Mouse (Mus musculus) G1E (cell line): ENCODE measurements at regions not wholly inside any gene's neighbourhood (a gene's known extent, or its start where the extent isn't known, plus 50 kb on each side); places are given as distances from the start of the nearest gene placed in this dataset.

Experiments
- CTCF ChIP-seq: IDR thresholded peaks from 2 replicates; pipeline ENCODE4 v1.5.1; 2012; ENCODE audit warnings: low read depth, low read length, inconsistent platforms, mixed read lengths
- POLR2AphosphoS5 ChIP-seq: IDR thresholded peaks from 2 replicates; pipeline ENCODE4 v1.6.1; 2012; ENCODE audit warnings: low read depth, low read length, inconsistent platforms; ENCODE audit not compliant: insufficient replicate concordance
- TAL1 ChIP-seq: conservative IDR thresholded peaks from 2 replicates; pipeline ENCODE4 v1.6.1; 2012; ENCODE audit warnings: low read depth, low read length, inconsistent platforms, mixed read lengths

- no peak for TF ChIP-seq CTCF
- no peak for TF ChIP-seq TAL1
- TF ChIP-seq POLR2AphosphoS5, result no peak
Observed at GRCm38 (mm10) chrX:42393836-42394556, 95.5 kb upstream of the Tex13c2 start.
